Mouse (Mus musculus) forebrain, postnatal 0 days (tissue): ENCODE measurements around the gene Krt90. TPM values are rescaled to one million over a fixed set of nuclear protein-coding genes. Genes with fewer than 3 reads are reported as not detected.

Experiments used
- ATAC-seq: fragments of 200-750 bp; cut with Nextera tagmentation; 2 replicates; pipeline ENCODE4 v1.8.0; 2017; ENCODE audit warnings: mild to moderate bottlenecking, moderate library complexity
- DNase-seq: peaks from one replicate; pipeline ENCODE4 v3.0.0-alpha.2; 2015
- H3K27ac ChIP-seq: fragments of 300-500 bp; sonication (generic); 2 replicates; pipeline ENCODE4 v1.5.1; 2014; ENCODE audit warnings: low read depth, mild to moderate bottlenecking, antibody characterized with exemption, low read length, moderate library complexity, mixed read lengths
- H3K27me3 ChIP-seq: fragments of 300-500 bp; sonication (generic); 2 replicates; pipeline ENCODE4 v1.6.1; 2014; ENCODE audit warnings: mild to moderate bottlenecking, low read length, mixed read lengths; ENCODE audit not compliant: insufficient read depth
- H3K36me3 ChIP-seq: fragments of 300-500 bp; sonication (generic); 2 replicates; pipeline ENCODE4 v1.6.1; 2014; ENCODE audit warnings: mild to moderate bottlenecking, moderate library complexity; ENCODE audit not compliant: insufficient read depth
- H3K4me1 ChIP-seq: fragments of 300-500 bp; sonication (generic); 2 replicates; pipeline ENCODE4 v1.6.1; 2014; ENCODE audit warnings: antibody characterized with exemption; ENCODE audit not compliant: insufficient read depth
- H3K4me2 ChIP-seq: fragments of 300-500 bp; sonication (generic); 2 replicates; pipeline ENCODE4 v1.6.1; 2014; ENCODE audit warnings: low read depth, mild to moderate bottlenecking, moderate library complexity
- H3K4me3 ChIP-seq: fragments of 300-500 bp; sonication (generic); 2 replicates; pipeline ENCODE4 v1.5.1; 2014; ENCODE audit warnings: low read depth, low read length, mixed read lengths
- H3K9ac ChIP-seq: fragments of 300-500 bp; sonication (generic); 2 replicates; pipeline ENCODE4 v1.6.1; 2014; ENCODE audit warnings: mild to moderate bottlenecking
- H3K9me3 ChIP-seq: fragments of 300-500 bp; sonication (generic); 2 replicates; pipeline ENCODE4 v1.6.1; 2016; ENCODE audit warnings: low read length
- CTCF ChIP-seq: sonication (generic); IDR thresholded peaks from 2 replicates; pipeline ENCODE4 v1.5.1; 2016; ENCODE audit warnings: antibody characterized with exemption, control low read depth, low read depth
- WGBS: fragments of 180-500 bp; shearing (Covaris S2); extraction: QIAGEN DNeasy Blood & Tissue Kit; methylation state at CpG from one replicate; pipeline ENCODE4 v1.1.7; 2014; 5-methylcytosine and 5-hydroxymethylcytosine counted together
- microRNA-seq, 2 experiments: library from miRNA; unstranded; fragments of <30 nt; microRNA quantifications; one replicate each; pipeline ENCODE4; 2016
- polyA plus RNA-seq: library from polyadenylated mRNA; unstranded; fragments of >200 nt; fragmentation: Nextera tagmentation; extraction: Ambion mirVana; gene quantifications from 2 replicates; pipeline ENCODE4 v1.2.1, GENCODE M21; 2015
- total RNA-seq: library from RNA; depleted of rRNA; stranded (reverse); fragments of >200 nt; gene quantifications from 2 replicates; pipeline ENCODE4 v1.2.3, GENCODE M21; 2014; rRNA removed

The Krt90 gene
- total and polyA plus RNA-seq, 2 experiments from 2014 or later: 0.29 TPM

GRCm38 (mm10) chr15:101508247-101508646, 54.5 kb downstream of the Krt90 start:
- no peak for TF ChIP-seq CTCF
- Histone ChIP-seq H3K4me3 (no peak overlapping the region), H3K4me2 (no peak overlapping the region), H3K9me3 (no peaks in the 10 kb centered on the region), H3K27me3 (no peaks in the 10 kb centered on the region), H3K36me3 (no peaks in the 10 kb centered on the region), H3K4me1 (no peaks in the 10 kb centered on the region), H3K9ac (no peak overlapping the region), H3K27ac (no peak overlapping the region)
- DNase-seq: no peak
- WGBS: 84% methylated on average over 9 of the region's 9 CpGs
- ATAC-seq: no peak

GRCm38 (mm10) chr15:101506896-101507758, 55.6 kb downstream of the Krt90 start:
- H3K27me3 ChIP-seq: no peaks in the 10 kb centered on the region
- H3K4me2 ChIP-seq: no peak overlapping the region
- ATAC-seq (no peak), DNase-seq (no peak)
- no peak overlapping the region for H3K27ac ChIP-seq
- H3K4me3 ChIP-seq: no peak overlapping the region
- H3K36me3 ChIP-seq: no peaks in the 10 kb centered on the region
- no peaks in the 10 kb centered on the region for H3K9me3 ChIP-seq
- no peak for TF ChIP-seq CTCF
- no peaks in the 10 kb centered on the region for H3K4me1 ChIP-seq
- no peak overlapping the region for H3K9ac ChIP-seq
- 75% methylated on average over 14 of the region's 14 CpGs for WGBS

Small RNAs within 50 kb of the gene (microRNA-seq; reads per million reads assigned to microRNA genes)
- gene Gm44393: 0 reads per million in 2 experiments
- gene Gm44460: 0 reads per million in 2 experiments

Other genes with a start within 250 kb of the Krt90 start
- gene Krt80, start 192.8 kb downstream of the Krt90 start, total RNA-seq: 0.29 TPM in 1 of 2 replicates, not detected in the other
- gene Krt80, start 192.8 kb downstream of the Krt90 start, polyA plus RNA-seq: 0.16 and 0.23 TPM in 2 replicates
- gene Krt7, start 151.9 kb downstream of the Krt90 start, total RNA-seq: 0.29 and 0.31 TPM in 2 replicates
- gene Krt7, start 151.9 kb downstream of the Krt90 start, polyA plus RNA-seq: 0.24 and 0.47 TPM in 2 replicates
- 0.15 and 0.52 TPM in 2 replicates for gene Krt87, start 124.1 kb downstream of the Krt90 start, total RNA-seq
- 0.36 and 0.38 TPM in 2 replicates for gene Krt87, start 124.1 kb downstream of the Krt90 start, polyA plus RNA-seq
- gene Krt88, start 115.2 kb downstream of the Krt90 start, total RNA-seq: not detected in 2 replicates
- not detected in 2 replicates for gene Krt88, start 115.2 kb downstream of the Krt90 start, polyA plus RNA-seq
- not detected in 2 replicates for gene Krt81, start 99.2 kb downstream of the Krt90 start, total RNA-seq
- not detected in 2 replicates for gene Krt81, start 99.2 kb downstream of the Krt90 start, polyA plus RNA-seq
- 0.14 TPM in 1 of 2 replicates, not detected in the other for gene Krt86, start 89.5 kb downstream of the Krt90 start, total RNA-seq
- 0.11 and 0.19 TPM in 2 replicates for gene Krt86, start 89.5 kb downstream of the Krt90 start, polyA plus RNA-seq
- not detected in 2 replicates for gene Krt83, start 71.4 kb downstream of the Krt90 start, total RNA-seq
- gene Krt83, start 71.4 kb downstream of the Krt90 start, polyA plus RNA-seq: not detected in 2 replicates
- not detected in 2 replicates for gene Gm49425, start 45.7 kb downstream of the Krt90 start, total RNA-seq
- not detected in 2 replicates for gene Gm49425, start 45.7 kb downstream of the Krt90 start, polyA plus RNA-seq
- not detected in 2 replicates for gene Krt84, start 30.1 kb downstream of the Krt90 start, total RNA-seq
- not detected in 2 replicates for gene Krt84, start 30.1 kb downstream of the Krt90 start, polyA plus RNA-seq
- gene Krt82, start 12.3 kb downstream of the Krt90 start, total RNA-seq: not detected in 2 replicates
- not detected in 2 replicates for gene Krt82, start 12.3 kb downstream of the Krt90 start, polyA plus RNA-seq
- 0.10 and 0.15 TPM in 2 replicates for gene Krt75, start 11.0 kb upstream of the Krt90 start, total RNA-seq
- gene Krt75, start 11.0 kb upstream of the Krt90 start, polyA plus RNA-seq: 0.05 and 0.19 TPM in 2 replicates
- gene Gm5414, start 65.2 kb upstream of the Krt90 start, total RNA-seq: not detected in 2 replicates
- not detected in 2 replicates for gene Gm5414, start 65.2 kb upstream of the Krt90 start, polyA plus RNA-seq
- gene Gm5478, start 84.4 kb upstream of the Krt90 start, total RNA-seq: not detected in 2 replicates
- not detected in 2 replicates for gene Gm5478, start 84.4 kb upstream of the Krt90 start, polyA plus RNA-seq
- not detected in 2 replicates for gene Krt6b, start 117.3 kb upstream of the Krt90 start, total RNA-seq
- not detected in 2 replicates for gene Krt6b, start 117.3 kb upstream of the Krt90 start, polyA plus RNA-seq
- gene Krt6a, start 131.4 kb upstream of the Krt90 start, total RNA-seq: not detected in 2 replicates
- gene Krt6a, start 131.4 kb upstream of the Krt90 start, polyA plus RNA-seq: not detected in 2 replicates
- gene Krt5, start 149.9 kb upstream of the Krt90 start, total RNA-seq: not detected in 2 replicates
- gene Krt5, start 149.9 kb upstream of the Krt90 start, polyA plus RNA-seq: not detected in 2 replicates
- 0.08 and 0.43 TPM in 2 replicates for gene Krt71, start 180.2 kb upstream of the Krt90 start, total RNA-seq
- not detected in 2 replicates for gene Krt71, start 180.2 kb upstream of the Krt90 start, polyA plus RNA-seq
- gene Krt72, start 223.5 kb upstream of the Krt90 start, total RNA-seq: not detected in 2 replicates
- gene Krt72, start 223.5 kb upstream of the Krt90 start, polyA plus RNA-seq: not detected in 2 replicates
- gene Krt73, start 239.4 kb upstream of the Krt90 start, total RNA-seq: 0.24 and 0.38 TPM in 2 replicates
- gene Krt73, start 239.4 kb upstream of the Krt90 start, polyA plus RNA-seq: 0.54 and 0.69 TPM in 2 replicates